Mouse (Mus musculus): ENCODE measurements at regions not wholly inside any gene's neighbourhood (a gene's known extent, or its start where the extent isn't known, plus 50 kb on each side); places are given as distances from the start of the nearest gene placed in this dataset.

GRCm38 (mm10) chr5:75355266-75355665 is 203.2 kb downstream of the Pdgfra start:
- no peak for ATAC-seq (replicated peaks; ENCODE audit: extremely low read depth, insufficient read depth, low FRiP score)
- H3K4me2 ChIP-seq (ENCODE audit: low read depth, low read length): no peak overlapping the region
- H3K4me1 ChIP-seq (ENCODE audit: control insufficient read depth, insufficient read depth, low read length): no peaks in the 10 kb centered on the region
- H3K9me3 ChIP-seq (replicated peaks; ENCODE audit: control insufficient read depth, low read length): no peaks in the 10 kb centered on the region
- WGBS: 71% methylated on average over 1 of the region's 1 CpGs
- no peak overlapping the region for H3K4me3 ChIP-seq (ENCODE audit: low read length)
- H3K27ac ChIP-seq (ENCODE audit: low read length): no peak overlapping the region
- H3K36me3 ChIP-seq (ENCODE audit: control insufficient read depth, insufficient read depth): no peaks in the 10 kb centered on the region
- H3K9ac ChIP-seq (ENCODE audit: low read length): no peak overlapping the region
- no peaks in the 10 kb centered on the region for H3K27me3 ChIP-seq (ENCODE audit: control insufficient read depth, insufficient read depth, low read length)

- H3K36me3 ChIP-seq (ENCODE audit: control insufficient read depth, insufficient read depth): no peaks in the 10 kb centered on the region
- no peak overlapping the region for H3K27ac ChIP-seq (ENCODE audit: low read length)
- no peak overlapping the region for H3K4me3 ChIP-seq (ENCODE audit: low read length)
- no peak for ATAC-seq (replicated peaks; ENCODE audit: extremely low read depth, insufficient read depth, low FRiP score)
- H3K27me3 ChIP-seq (ENCODE audit: control insufficient read depth, insufficient read depth, low read length): no peaks in the 10 kb centered on the region
- no peak overlapping the region for H3K4me2 ChIP-seq (ENCODE audit: low read depth, low read length)
- no peaks in the 10 kb centered on the region for H3K4me1 ChIP-seq (ENCODE audit: control insufficient read depth, insufficient read depth, low read length)
- no peaks in the 10 kb centered on the region for H3K9me3 ChIP-seq (replicated peaks; ENCODE audit: control insufficient read depth, low read length)
- WGBS: 67% methylated on average over 5 of the region's 5 CpGs
- H3K9ac ChIP-seq (ENCODE audit: low read length): no peak overlapping the region
These were observed 206.8 kb downstream of the Pdgfra start for GRCm38 (mm10) chr5:75358869-75359268.

- H3K4me3 ChIP-seq (ENCODE audit: low read length): no peak overlapping the region
- no peaks in the 10 kb centered on the region for H3K4me1 ChIP-seq (ENCODE audit: control insufficient read depth, insufficient read depth, low read length)
- H3K4me2 ChIP-seq (ENCODE audit: low read depth, low read length): no peak overlapping the region
- H3K36me3 ChIP-seq (ENCODE audit: control insufficient read depth, insufficient read depth): no peaks in the 10 kb centered on the region
- WGBS: 83% methylated on average over 6 of the region's 6 CpGs
- no peak overlapping the region for H3K27ac ChIP-seq (ENCODE audit: low read length)
- H3K9me3 ChIP-seq (replicated peaks; ENCODE audit: control insufficient read depth, low read length): no peaks in the 10 kb centered on the region
- H3K9ac ChIP-seq (ENCODE audit: low read length): no peak overlapping the region
- H3K27me3 ChIP-seq (ENCODE audit: control insufficient read depth, insufficient read depth, low read length): no peaks in the 10 kb centered on the region
- no peak for ATAC-seq (replicated peaks; ENCODE audit: extremely low read depth, insufficient read depth, low FRiP score)
These were observed 210.9 kb upstream of the Kit start for GRCm38 (mm10) chr5:75363832-75364231.

- Histone ChIP-seq H3K4me2 (ENCODE audit: low read depth, low read length) (no peak overlapping the region), H3K4me1 (ENCODE audit: control insufficient read depth, insufficient read depth, low read length) (no peaks in the 10 kb centered on the region), H3K27me3 (ENCODE audit: control insufficient read depth, insufficient read depth, low read length) (no peaks in the 10 kb centered on the region), H3K9ac (ENCODE audit: low read length) (no peak overlapping the region), H3K27ac (ENCODE audit: low read length) (no peak overlapping the region), H3K36me3 (ENCODE audit: control insufficient read depth, insufficient read depth) (no peaks in the 10 kb centered on the region), H3K4me3 (ENCODE audit: low read length) (no peak overlapping the region), H3K9me3 (replicated peaks; ENCODE audit: control insufficient read depth, low read length) (no peaks in the 10 kb centered on the region)
- WGBS: 78% methylated on average over 5 of the region's 5 CpGs
- no peak for ATAC-seq (replicated peaks; ENCODE audit: extremely low read depth, insufficient read depth, low FRiP score)
These were observed 207.4 kb upstream of the Kit start for GRCm38 (mm10) chr5:75367282-75367681.

GRCm38 (mm10) chr5:75368691-75369090 is 206.0 kb upstream of the Kit start:
- Histone ChIP-seq H3K9ac (ENCODE audit: low read length) (no peak overlapping the region), H3K27me3 (ENCODE audit: control insufficient read depth, insufficient read depth, low read length) (no peaks in the 10 kb centered on the region), H3K36me3 (ENCODE audit: control insufficient read depth, insufficient read depth) (no peaks in the 10 kb centered on the region), H3K27ac (ENCODE audit: low read length) (no peak overlapping the region), H3K9me3 (replicated peaks; ENCODE audit: control insufficient read depth, low read length) (no peaks in the 10 kb centered on the region), H3K4me2 (ENCODE audit: low read depth, low read length) (no peak overlapping the region), H3K4me3 (ENCODE audit: low read length) (no peak overlapping the region), H3K4me1 (ENCODE audit: control insufficient read depth, insufficient read depth, low read length) (no peaks in the 10 kb centered on the region)
- no peak for ATAC-seq (replicated peaks; ENCODE audit: extremely low read depth, insufficient read depth, low FRiP score)
- WGBS: 68% methylated on average over 5 of the region's 5 CpGs

- Histone ChIP-seq H3K27ac (ENCODE audit: low read length) (no peak overlapping the region), H3K9me3 (replicated peaks; ENCODE audit: control insufficient read depth, low read length) (no peaks in the 10 kb centered on the region), H3K4me3 (ENCODE audit: low read length) (no peak overlapping the region), H3K27me3 (ENCODE audit: control insufficient read depth, insufficient read depth, low read length) (no peaks in the 10 kb centered on the region), H3K36me3 (ENCODE audit: control insufficient read depth, insufficient read depth) (no peaks in the 10 kb centered on the region), H3K4me2 (ENCODE audit: low read depth, low read length) (no peak overlapping the region), H3K4me1 (ENCODE audit: control insufficient read depth, insufficient read depth, low read length) (peaks cover 6% of the 10 kb centered on the region), H3K9ac (ENCODE audit: low read length) (no peak overlapping the region)
- WGBS: 63% methylated on average over 3 of the region's 3 CpGs
- no peak for ATAC-seq (replicated peaks; ENCODE audit: extremely low read depth, insufficient read depth, low FRiP score)
These were observed 201.9 kb upstream of the Kit start for GRCm38 (mm10) chr5:75372849-75373248.

GRCm38 (mm10) chr5:75377311-75378300 is 197.1 kb upstream of the Kit start:
- 28% methylated on average over 19 of the region's 19 CpGs for WGBS
- H3K4me1 ChIP-seq (ENCODE audit: control insufficient read depth, insufficient read depth, low read length): peaks cover 15% of the 10 kb centered on the region
- H3K4me2 ChIP-seq (ENCODE audit: low read depth, low read length): peak overlapping the region; percentile 54
- no peak for ATAC-seq (replicated peaks; ENCODE audit: extremely low read depth, insufficient read depth, low FRiP score)
- no peak overlapping the region for H3K27ac ChIP-seq (ENCODE audit: low read length)
- no peaks in the 10 kb centered on the region for H3K27me3 ChIP-seq (ENCODE audit: control insufficient read depth, insufficient read depth, low read length)
- H3K36me3 ChIP-seq (ENCODE audit: control insufficient read depth, insufficient read depth): no peaks in the 10 kb centered on the region
- no peaks in the 10 kb centered on the region for H3K9me3 ChIP-seq (replicated peaks; ENCODE audit: control insufficient read depth, low read length)
- 0 out of 2 replicates have a peak overlapping the region, but pooled peaks have one; percentile 9 for H3K4me3 ChIP-seq (ENCODE audit: low read length)
- H3K9ac ChIP-seq (ENCODE audit: low read length): no peak overlapping the region

GRCm38 (mm10) chr5:75378655-75379054 is 196.1 kb upstream of the Kit start:
- no peak overlapping the region for H3K4me2 ChIP-seq (ENCODE audit: low read depth, low read length)
- H3K4me3 ChIP-seq (ENCODE audit: low read length): no peak overlapping the region
- H3K36me3 ChIP-seq (ENCODE audit: control insufficient read depth, insufficient read depth): no peaks in the 10 kb centered on the region
- no peak overlapping the region for H3K27ac ChIP-seq (ENCODE audit: low read length)
- ATAC-seq (replicated peaks; ENCODE audit: extremely low read depth, insufficient read depth, low FRiP score): no peak
- H3K9me3 ChIP-seq (replicated peaks; ENCODE audit: control insufficient read depth, low read length): no peaks in the 10 kb centered on the region
- H3K27me3 ChIP-seq (ENCODE audit: control insufficient read depth, insufficient read depth, low read length): no peaks in the 10 kb centered on the region
- no peak overlapping the region for H3K9ac ChIP-seq (ENCODE audit: low read length)
- peaks cover 15% of the 10 kb centered on the region for H3K4me1 ChIP-seq (ENCODE audit: control insufficient read depth, insufficient read depth, low read length)
- 36% methylated on average over 2 of the region's 2 CpGs for WGBS

- 69% methylated on average over 1 of the region's 1 CpGs for WGBS
- H3K4me3 ChIP-seq (ENCODE audit: low read length): no peak overlapping the region
- H3K4me1 ChIP-seq (ENCODE audit: control insufficient read depth, insufficient read depth, low read length): peaks cover 15% of the 10 kb centered on the region
- H3K4me2 ChIP-seq (ENCODE audit: low read depth, low read length): no peak overlapping the region
- H3K9me3 ChIP-seq (replicated peaks; ENCODE audit: control insufficient read depth, low read length): no peaks in the 10 kb centered on the region
- no peaks in the 10 kb centered on the region for H3K27me3 ChIP-seq (ENCODE audit: control insufficient read depth, insufficient read depth, low read length)
- H3K36me3 ChIP-seq (ENCODE audit: control insufficient read depth, insufficient read depth): no peaks in the 10 kb centered on the region
- no peak overlapping the region for H3K9ac ChIP-seq (ENCODE audit: low read length)
- H3K27ac ChIP-seq (ENCODE audit: low read length): no peak overlapping the region
- no peak for ATAC-seq (replicated peaks; ENCODE audit: extremely low read depth, insufficient read depth, low FRiP score)
These were observed 194.4 kb upstream of the Kit start for GRCm38 (mm10) chr5:75380340-75380739.
